In the genomic region with DNA sequence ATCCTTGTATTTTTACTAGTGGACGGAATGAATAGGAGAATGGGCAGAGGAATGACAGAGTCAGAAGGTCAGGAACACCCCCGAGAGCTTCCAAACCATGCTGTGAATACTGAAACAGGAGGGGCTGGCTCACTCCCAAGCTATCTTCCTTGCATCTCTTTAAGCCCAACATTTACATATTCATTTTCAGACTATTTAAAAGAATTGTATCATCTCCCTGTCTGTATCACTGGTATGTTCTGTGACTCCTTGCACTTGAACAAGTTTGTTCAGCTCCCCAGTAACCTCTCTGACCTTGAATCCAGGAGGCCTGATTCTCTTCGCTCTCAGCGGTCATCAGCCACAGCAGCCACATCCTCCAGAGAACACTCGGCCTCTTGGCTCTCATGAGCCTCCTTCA, we compare ENCODE assay signal across 18 mouse cellular contexts.
DNase-seq lines count a peak whose midpoint lies in the region; ATAC-seq lines count a peak whose summit lies in the region.
"Had no signal": no experiment of that assay in that cellular context is flagged by ENCODE, and none has a peak within 500 bp of the region (broad histone marks: within the 10 kb centered on the region; RNA-seq: fewer than 3 reads in every experiment).

No protein-coding gene starts in this region.

- ATAC-seq in frontal cortex, adult (ENCODE audit: low TSS enrichment), result peak; percentile 65; the same call in 1 of the 2 replicates
- ATAC-seq: intestine, embryonic 16.5 days; midbrain, embryonic 16.5 days had no signal

- no peak for DNase-seq in frontal cortex, postnatal 10 days (ENCODE audit: low spot score in 2 of 2)
- peak; percentile 3 to 9 for DNase-seq in right cerebral cortex, adult 2 months (ENCODE audit: low spot score in 2 of 2)
- DNase-seq in right cerebral cortex, postnatal 36 days (ENCODE audit: low spot score in 2 of 2), result no peak
- DNase-seq in R1 (ENCODE audit: low read depth, low spot score), result peak; percentile 87
- DNase-seq in telencephalon, adult 2 months (ENCODE audit: low read depth, low spot score), result peak; percentile 3
- DNase-seq in embryo, embryonic 9.5 days (ENCODE audit: extremely low spot score), result no peak
- DNase-seq: adrenal gland, adult 8-10 months; cerebellum, adult 11-12 months; cerebellum, adult 9-11 months; embryo, embryonic 11 days; gastrocnemius, postnatal 10 days; kidney, postnatal 14 days; layer of hippocampus, adult 9-11 months; lung, embryonic 14.5 days; lung, postnatal 14 days had no signal

Comparison
In these comparisons a context has a peak if more than half of its experiments do, and no peak if none do; other contexts are left out.
1. DNase-seq: peak in right cerebral cortex, adult 2 months (2 of 2), R1 (single experiment) and telencephalon, adult 2 months (single experiment); none in frontal cortex, postnatal 10 days (0 of 2), right cerebral cortex, postnatal 36 days (0 of 2) and embryo, embryonic 9.5 days (single experiment).